In the genomic region with DNA sequence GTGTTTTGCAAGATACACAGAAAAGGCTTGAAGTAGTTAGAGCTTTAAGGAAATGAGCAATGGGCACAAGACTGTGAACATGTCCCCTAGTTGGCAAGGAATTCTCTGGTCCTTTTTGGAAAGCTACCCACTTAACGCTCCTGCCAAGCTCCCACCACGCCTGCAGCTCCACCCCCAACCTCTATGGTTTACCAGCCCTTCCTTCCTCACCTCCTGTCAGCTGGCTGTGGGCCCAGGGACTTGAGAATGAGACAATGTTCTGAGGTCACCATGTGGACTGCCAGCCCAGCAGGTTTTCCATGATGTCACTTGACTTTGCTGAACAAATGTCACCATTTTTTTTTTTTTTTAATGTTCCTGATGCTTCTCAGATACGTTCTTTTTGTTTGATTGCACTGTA, we compare ENCODE assay signal across 9 mouse cellular contexts. TPM values are rescaled to one million over a fixed set of nuclear protein-coding genes. Genes with fewer than 3 reads are reported as not detected.
DNase-seq lines count a peak whose midpoint lies in the region; ATAC-seq and TF ChIP-seq lines count a peak whose summit lies in the region.
"Had no signal": no experiment of that assay in that cellular context is flagged by ENCODE, and none has a peak within 500 bp of the region (broad histone marks: within the 10 kb centered on the region; RNA-seq: fewer than 3 reads in every experiment).

No protein-coding gene starts in this region.

- no peaks in the 10 kb centered on the region for H3K9me3 ChIP-seq in hindbrain, postnatal 0 days (ENCODE audit: low read length)
- no peaks in the 10 kb centered on the region for H3K9me3 ChIP-seq in hindbrain, embryonic 13.5 days
- H3K9me3 ChIP-seq in limb, embryonic 15.5 days, result no peaks in the 10 kb centered on the region

- H3K27ac ChIP-seq in hindbrain, postnatal 0 days, result no peak overlapping the region
- H3K27ac ChIP-seq in hindbrain, embryonic 13.5 days, result no peak overlapping the region
- H3K27ac ChIP-seq in limb, embryonic 15.5 days, result no peak overlapping the region

- no peak for TF ChIP-seq CTCF in hindbrain, postnatal 0 days (IDR thresholded peaks at IDR 0.05; ENCODE audit: low read depth)

- H3K4me2 ChIP-seq in hindbrain, postnatal 0 days (ENCODE audit: low read depth, low read length), result no peak overlapping the region
- no peak overlapping the region for H3K4me2 ChIP-seq in hindbrain, embryonic 13.5 days
- no peak overlapping the region for H3K4me2 ChIP-seq in limb, embryonic 15.5 days

- intact Hi-C loops in heart, postnatal 25 days (cut with DNase I), result loop anchor here (2.0 kb wide), 1 partner anchor 68 kb away; a partner anchor contains a TSS

- H3K4me3 ChIP-seq in hindbrain, postnatal 0 days (ENCODE audit: low read length), result no peak overlapping the region
- H3K4me3 ChIP-seq in hindbrain, embryonic 13.5 days, result no peak overlapping the region
- H3K4me3 ChIP-seq in limb, embryonic 15.5 days, result no peak overlapping the region
- H3K4me3 ChIP-seq: myocyte had no signal

- peak; percentile 88 for DNase-seq in hindbrain, postnatal 0 days (ENCODE audit: low spot score)
- peak; percentile 83 for DNase-seq in Muller cell, postnatal 12 days (ENCODE audit: inconsistent ontology term)
- DNase-seq in cerebellum, postnatal 25 days, result peak; percentile 96 to 99
- peak; percentile 81 for DNase-seq in heart, postnatal 25 days (ENCODE audit: low spot score)
- DNase-seq in telencephalon, adult 2 months (ENCODE audit: low read depth, low spot score), result peak; percentile 29

- peaks cover 8% of the 10 kb centered on the region; the same call in 1 of the 2 replicates for H3K4me1 ChIP-seq in hindbrain, postnatal 0 days (ENCODE audit: insufficient read depth, low read length)
- H3K4me1 ChIP-seq in hindbrain, embryonic 13.5 days (replicated peaks), result peaks cover 11% of the 10 kb centered on the region
- H3K4me1 ChIP-seq in limb, embryonic 15.5 days, result peaks cover 7% of the 10 kb centered on the region; the same call in 1 of the 2 replicates

- H3K9ac ChIP-seq in hindbrain, postnatal 0 days (replicated peaks; ENCODE audit: low read length), result no peak overlapping the region
- H3K9ac ChIP-seq in hindbrain, embryonic 13.5 days, result no peak overlapping the region
- no peak overlapping the region for H3K9ac ChIP-seq in limb, embryonic 15.5 days

- H3K36me3 ChIP-seq in hindbrain, postnatal 0 days (ENCODE audit: insufficient read depth, low read length), result no peaks in the 10 kb centered on the region
- H3K36me3 ChIP-seq in hindbrain, embryonic 13.5 days, result no peaks in the 10 kb centered on the region
- no peaks in the 10 kb centered on the region for H3K36me3 ChIP-seq in limb, embryonic 15.5 days

- no peaks in the 10 kb centered on the region for H3K27me3 ChIP-seq in hindbrain, postnatal 0 days (ENCODE audit: insufficient read depth, low read length)
- H3K27me3 ChIP-seq in hindbrain, embryonic 13.5 days, result no peaks in the 10 kb centered on the region
- H3K27me3 ChIP-seq in limb, embryonic 15.5 days, result no peaks in the 10 kb centered on the region

- ATAC-seq in hindbrain, postnatal 0 days, result peak; percentile 59; the same call in 1 of the 2 replicates
- ATAC-seq in hindbrain, embryonic 13.5 days (ENCODE audit: low FRiP score), result no peak
- 0 out of 2 replicates have a peak, but pooled peaks have one; percentile 58 for ATAC-seq in limb, embryonic 15.5 days (ENCODE audit: insufficient number of reproducible peaks, low FRiP score, low TSS enrichment, low read depth)
- ATAC-seq in megakaryocyte-erythroid progenitor cell, adult 5-6 weeks (replicated peaks; ENCODE audit: low FRiP score, low TSS enrichment, poor library complexity, severe bottlenecking), result no peak

- 25% methylated on average over 3 of the region's 3 CpGs for WGBS in hindbrain, postnatal 0 days
- WGBS in hindbrain, embryonic 13.5 days, result 49% methylated on average over 3 of the region's 3 CpGs
- WGBS in limb, embryonic 15.5 days, result 29% methylated on average over 3 of the region's 3 CpGs

RNA-seq across cellular contexts. Expression of a gene that starts 19.0 kb away (rescaled TPM):
- 53.7 and 63.7 TPM in 2 replicates for total RNA-seq in hindbrain, postnatal 0 days (2014; rRNA removed)
- 74.6 and 76.1 TPM in 2 replicates for polyA plus RNA-seq in hindbrain, postnatal 0 days (2015; fragmentation: Nextera tagmentation; extraction: Ambion mirVana)
- polyA plus RNA-seq in hindbrain, embryonic 13.5 days (2015; fragmentation: Nextera tagmentation; extraction: Ambion mirVana), result 77.1 and 82.7 TPM in 2 replicates
- 10 to 100 TPM; 56.7 to 57.3 TPM for total RNA-seq in heart, postnatal 25 days (2021)
- 76.0 and 85.7 TPM in 2 replicates for polyA plus RNA-seq in limb, embryonic 15.5 days (2015; fragmentation: Nextera tagmentation; extraction: Ambion mirVana)
- total RNA-seq in megakaryocyte-erythroid progenitor cell, adult 5-6 weeks (2014; fragmentation: Nextera tagmentation), result 90.4 and 102 TPM in 2 replicates
- 162 and 180 TPM in 2 replicates for total RNA-seq in megakaryocyte-erythroid progenitor cell, adult 5-6 weeks (2017)

RNA-seq across cellular contexts. Expression of a gene that starts 27.4 kb away (rescaled TPM):
- 0.22 and 0.84 TPM in 2 replicates for total RNA-seq in hindbrain, postnatal 0 days (2014; rRNA removed)
- polyA plus RNA-seq in hindbrain, postnatal 0 days (2015; fragmentation: Nextera tagmentation; extraction: Ambion mirVana), result 0.48 and 0.54 TPM in 2 replicates
- polyA plus RNA-seq in hindbrain, embryonic 13.5 days (2015; fragmentation: Nextera tagmentation; extraction: Ambion mirVana), result 4.4 and 5.0 TPM in 2 replicates
- total RNA-seq in heart, postnatal 25 days (2021), result 1 to 10 TPM; 5.3 to 9.5 TPM
- polyA plus RNA-seq in limb, embryonic 15.5 days (2015; fragmentation: Nextera tagmentation; extraction: Ambion mirVana), result 5.9 and 10.4 TPM in 2 replicates
- total RNA-seq in megakaryocyte-erythroid progenitor cell, adult 5-6 weeks (2014; fragmentation: Nextera tagmentation), result 0.42 and 0.46 TPM in 2 replicates
- total RNA-seq in megakaryocyte-erythroid progenitor cell, adult 5-6 weeks (2017), result 0.27 and 6.8 TPM in 2 replicates
- polyA plus RNA-seq: myocyte had no signal

RNA-seq across cellular contexts. Expression of a gene that starts 42.1 kb away (rescaled TPM):
- 146 and 149 TPM in 2 replicates for total RNA-seq in hindbrain, postnatal 0 days (2014; rRNA removed)
- 22.8 and 23.7 TPM in 2 replicates for polyA plus RNA-seq in hindbrain, postnatal 0 days (2015; fragmentation: Nextera tagmentation; extraction: Ambion mirVana)
- 29.2 and 29.9 TPM in 2 replicates for polyA plus RNA-seq in hindbrain, embryonic 13.5 days (2015; fragmentation: Nextera tagmentation; extraction: Ambion mirVana)
- 10 to 100 TPM; 21.1 to 21.7 TPM for total RNA-seq in heart, postnatal 25 days (2021)
- polyA plus RNA-seq in limb, embryonic 15.5 days (2015; fragmentation: Nextera tagmentation; extraction: Ambion mirVana), result 15.0 and 18.0 TPM in 2 replicates
- total RNA-seq in megakaryocyte-erythroid progenitor cell, adult 5-6 weeks (2014; fragmentation: Nextera tagmentation), result 23.2 and 34.0 TPM in 2 replicates
- 18.3 and 21.5 TPM in 2 replicates for total RNA-seq in megakaryocyte-erythroid progenitor cell, adult 5-6 weeks (2017)

RNA-seq across cellular contexts. Expression of a gene that starts 53.8 kb away (rescaled TPM):
- total RNA-seq in hindbrain, postnatal 0 days (2014; rRNA removed), result 81.8 and 92.7 TPM in 2 replicates
- polyA plus RNA-seq in hindbrain, postnatal 0 days (2015; fragmentation: Nextera tagmentation; extraction: Ambion mirVana), result 71.0 and 72.2 TPM in 2 replicates
- 81.3 and 82.8 TPM in 2 replicates for polyA plus RNA-seq in hindbrain, embryonic 13.5 days (2015; fragmentation: Nextera tagmentation; extraction: Ambion mirVana)
- 10 to 100 TPM; 20.7 to 23.3 TPM for total RNA-seq in heart, postnatal 25 days (2021)
- 53.4 and 53.9 TPM in 2 replicates for polyA plus RNA-seq in limb, embryonic 15.5 days (2015; fragmentation: Nextera tagmentation; extraction: Ambion mirVana)
- 14.5 and 19.8 TPM in 2 replicates for total RNA-seq in megakaryocyte-erythroid progenitor cell, adult 5-6 weeks (2014; fragmentation: Nextera tagmentation)
- total RNA-seq in megakaryocyte-erythroid progenitor cell, adult 5-6 weeks (2017), result 10.0 and 27.4 TPM in 2 replicates

RNA-seq across cellular contexts. Expression of a gene that starts 54.6 kb away (rescaled TPM):
- total RNA-seq in hindbrain, postnatal 0 days (2014; rRNA removed), result 310 and 349 TPM in 2 replicates
- polyA plus RNA-seq in hindbrain, postnatal 0 days (2015; fragmentation: Nextera tagmentation; extraction: Ambion mirVana), result 114 and 125 TPM in 2 replicates
- polyA plus RNA-seq in hindbrain, embryonic 13.5 days (2015; fragmentation: Nextera tagmentation; extraction: Ambion mirVana), result 135 and 144 TPM in 2 replicates
- total RNA-seq in heart, postnatal 25 days (2021), result not detected
- polyA plus RNA-seq in limb, embryonic 15.5 days (2015; fragmentation: Nextera tagmentation; extraction: Ambion mirVana), result 1.2 and 1.6 TPM in 2 replicates
- total RNA-seq in megakaryocyte-erythroid progenitor cell, adult 5-6 weeks (2014; fragmentation: Nextera tagmentation), result not detected in 2 replicates
- not detected in 2 replicates for total RNA-seq in megakaryocyte-erythroid progenitor cell, adult 5-6 weeks (2017)

Comparison
In these comparisons a context has a peak if more than half of its experiments do, and no peak if none do; other contexts are left out.
1. ATAC-seq: peak in hindbrain, postnatal 0 days (single experiment) and limb, embryonic 15.5 days (single experiment); none in hindbrain, embryonic 13.5 days (single experiment) and megakaryocyte-erythroid progenitor cell, adult 5-6 weeks (single experiment).
2. DNase-seq: peak in every context shown above with its lines; median percentile 98 in cerebellum, postnatal 25 days; 88 in hindbrain, postnatal 0 days; 83 in Muller cell, postnatal 12 days; 81 in heart, postnatal 25 days; 29 in telencephalon, adult 2 months.